Mouse (Mus musculus) testis, adult 2 months (tissue): Measurements from ENCODE around the gene Cpm. TPM values are rescaled to one million over a fixed set of nuclear protein-coding genes. Genes with fewer than 3 reads are reported as not detected.
A peak's percentile ranks its signal among the peaks of the same experiment; 100 is the strongest.
"Not testable (repeated sequence)": the region's sequence is repeated elsewhere in the genome, so short reads cannot be mapped to it uniquely, and the experiment has no call there.

Source experiments
- H3K27ac ChIP-seq: fragments of 200-500 bp; 2 replicates; pipeline ENCODE4 v1.5.1; 2012; ENCODE audit warnings: low read depth, low read length; ENCODE audit not compliant: control insufficient read depth, insufficient read depth
- H3K27me3 ChIP-seq: fragments of 200-500 bp; 2 replicates; pipeline ENCODE4 v1.6.1; 2012; ENCODE audit warnings: mild to moderate bottlenecking, low read length, moderate library complexity; ENCODE audit not compliant: control insufficient read depth, insufficient read depth
- H3K36me3 ChIP-seq: fragments of 200-500 bp; 2 replicates; pipeline ENCODE4 v1.6.1; 2012; ENCODE audit warnings: mild to moderate bottlenecking, low read length; ENCODE audit not compliant: control insufficient read depth, insufficient read depth
- H3K4me1 ChIP-seq: fragments of 200-500 bp; 2 replicates; pipeline ENCODE4 v1.6.1; 2012; ENCODE audit warnings: low read length; ENCODE audit not compliant: control insufficient read depth, insufficient read depth
- H3K4me3 ChIP-seq: fragments of 200-500 bp; 2 replicates; pipeline ENCODE4 v1.5.1; 2012; ENCODE audit warnings: low read depth, mild to moderate bottlenecking, low read length, moderate library complexity, mixed read lengths; ENCODE audit not compliant: control insufficient read depth
- CTCF ChIP-seq: fragments of 200-500 bp; IDR thresholded peaks from 2 replicates; pipeline ENCODE4 v1.5.1; 2012; ENCODE audit warnings: low read depth, mild to moderate bottlenecking, inconsistent platforms, low read length, moderate library complexity; ENCODE audit not compliant: control insufficient read depth, insufficient read depth, insufficient replicate concordance
- POLR2A ChIP-seq: fragments of 200-500 bp; IDR thresholded peaks from 2 replicates; pipeline ENCODE4 v1.6.1; 2012; ENCODE audit warnings: low read depth, mild to moderate bottlenecking, inconsistent platforms, low read length, moderate library complexity; ENCODE audit not compliant: control insufficient read depth
- polyA plus RNA-seq: library from polyadenylated mRNA; depleted of rRNA; stranded (reverse); fragments of >200 nt; gene quantifications from 2 replicates; pipeline ENCODE4 v1.2.3, GENCODE M21; 2012

The Cpm gene
- polyA plus RNA-seq, 1 experiment, result 0.77 TPM

DNA sequence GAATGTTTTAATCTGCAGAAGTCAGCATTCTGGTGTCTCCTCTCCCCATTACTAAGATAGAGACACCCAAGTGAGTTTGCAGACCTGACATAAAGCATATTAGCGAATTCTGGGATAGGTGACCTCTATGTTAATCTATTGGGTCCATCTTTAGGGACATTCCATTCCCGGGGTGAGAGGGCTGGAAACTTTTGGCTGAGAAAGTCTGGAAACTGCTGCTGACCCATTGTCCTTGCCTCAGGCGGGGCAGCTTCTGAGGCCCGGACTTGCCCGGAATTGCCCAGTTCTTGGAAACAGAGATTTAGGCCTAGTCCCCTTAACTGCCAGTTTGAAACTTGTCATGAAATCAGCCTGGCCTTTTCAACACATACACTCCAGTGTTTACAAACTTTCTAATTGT lies 82.1 kb downstream of the Cpm start:
- Histone ChIP-seq H3K36me3 (peaks cover 2% of the 10 kb centered on the region), H3K27ac (peak overlapping the region; percentile 94), H3K4me3 (peak overlapping the region; percentile 100), H3K27me3 (no peaks in the 10 kb centered on the region), H3K4me1 (peaks cover 7% of the 10 kb centered on the region)
- TF ChIP-seq POLR2A (no peak), CTCF (no peak)

GRCm38 (mm10) chr10:117712191-117712754 lies 83.0 kb downstream of the Cpm start:
- TF ChIP-seq POLR2A (no peak), CTCF (no peak)
- H3K36me3 ChIP-seq, result no peaks in the 10 kb centered on the region; the same call in 1 of the 2 replicates
- H3K27me3 ChIP-seq, result no peaks in the 10 kb centered on the region
- peaks cover 3% of the 10 kb centered on the region; the same call in 1 of the 2 replicates for H3K4me1 ChIP-seq
- H3K27ac ChIP-seq, result peak overlapping the region; percentile 61
- H3K4me3 ChIP-seq, result peak overlapping the region; percentile 100

DNA sequence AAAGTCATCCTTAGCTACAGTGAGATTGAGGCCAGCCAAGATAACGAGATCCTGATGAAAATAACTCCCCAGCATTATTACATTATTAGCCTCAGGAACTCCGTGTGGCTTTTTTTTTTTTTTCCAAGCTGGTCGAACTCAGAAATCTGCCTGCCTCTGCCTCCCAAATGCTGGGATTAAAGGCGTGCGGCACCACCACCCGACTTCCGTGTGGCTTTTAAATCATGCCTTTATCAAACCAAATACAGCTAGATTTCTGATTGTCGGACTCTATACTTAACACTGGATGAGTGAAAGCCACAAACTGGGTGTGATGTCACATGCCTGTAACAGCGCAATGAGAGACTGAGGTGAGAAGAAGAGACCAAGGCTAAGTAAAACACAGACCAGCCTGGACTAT lies 83.6 kb downstream of the Cpm start:
- H3K27me3 ChIP-seq, result no peaks in the 10 kb centered on the region
- H3K4me3 ChIP-seq, result no peak overlapping the region
- H3K36me3 ChIP-seq, result no peaks in the 10 kb centered on the region; the same call in 1 of the 2 replicates
- peaks cover 5% of the 10 kb centered on the region for H3K4me1 ChIP-seq
- no peak for TF ChIP-seq CTCF
- TF ChIP-seq POLR2A, result no peak
- H3K27ac ChIP-seq, result no peak overlapping the region

- H3K27ac ChIP-seq, result no peak overlapping the region
- no peaks in the 10 kb centered on the region for H3K27me3 ChIP-seq
- no peak for TF ChIP-seq POLR2A
- TF ChIP-seq CTCF, result no peak
- no peak overlapping the region for H3K4me3 ChIP-seq
- no peaks in the 10 kb centered on the region; the same call in 1 of the 2 replicates for H3K36me3 ChIP-seq
- peaks cover 5% of the 10 kb centered on the region for H3K4me1 ChIP-seq
Observed at GRCm38 (mm10) chr10:117713466-117713865, 84.2 kb downstream of the Cpm start.

DNA sequence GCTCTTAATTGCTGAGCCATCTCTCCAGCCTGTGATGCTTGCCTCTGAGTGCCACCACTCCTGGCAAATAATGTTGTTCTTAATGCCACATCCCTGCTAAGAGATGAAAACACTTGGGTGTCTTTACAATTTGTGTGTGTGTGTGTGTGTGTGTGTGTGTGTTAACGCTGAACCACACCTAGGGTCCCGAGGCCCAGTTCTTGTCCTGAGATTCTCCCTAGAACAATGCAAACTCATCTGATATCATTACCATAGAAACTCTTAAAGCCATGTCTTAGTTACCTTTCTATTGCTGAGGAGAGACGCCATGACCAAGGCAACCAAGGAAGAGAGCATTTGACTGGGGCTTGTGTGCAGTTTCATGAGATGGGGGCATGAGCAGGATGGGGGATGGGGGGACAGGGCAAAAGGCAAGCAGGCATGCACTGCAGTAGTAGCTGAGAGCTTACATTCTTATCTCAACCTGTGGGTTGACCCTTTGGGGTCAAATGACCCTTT lies 84.8 kb downstream of the Cpm start:
- Histone ChIP-seq H3K36me3 (no peaks in the 10 kb centered on the region; the same call in 1 of the 2 replicates), H3K4me3 (no peak overlapping the region), H3K4me1 (peaks cover 5% of the 10 kb centered on the region), H3K27ac (no peak overlapping the region), H3K27me3 (no peaks in the 10 kb centered on the region)
- no peak for TF ChIP-seq CTCF
- no peak for TF ChIP-seq POLR2A

GRCm38 (mm10) chr10:117714928-117715500 lies 85.7 kb downstream of the Cpm start:
- TF ChIP-seq CTCF (no peak), POLR2A (no peak)
- H3K27ac ChIP-seq, result no peak overlapping the region
- H3K4me3 ChIP-seq, result no peak overlapping the region
- H3K36me3 ChIP-seq, result no peaks in the 10 kb centered on the region
- H3K27me3 ChIP-seq, result no peaks in the 10 kb centered on the region
- H3K4me1 ChIP-seq, result peaks cover 5% of the 10 kb centered on the region

DNA sequence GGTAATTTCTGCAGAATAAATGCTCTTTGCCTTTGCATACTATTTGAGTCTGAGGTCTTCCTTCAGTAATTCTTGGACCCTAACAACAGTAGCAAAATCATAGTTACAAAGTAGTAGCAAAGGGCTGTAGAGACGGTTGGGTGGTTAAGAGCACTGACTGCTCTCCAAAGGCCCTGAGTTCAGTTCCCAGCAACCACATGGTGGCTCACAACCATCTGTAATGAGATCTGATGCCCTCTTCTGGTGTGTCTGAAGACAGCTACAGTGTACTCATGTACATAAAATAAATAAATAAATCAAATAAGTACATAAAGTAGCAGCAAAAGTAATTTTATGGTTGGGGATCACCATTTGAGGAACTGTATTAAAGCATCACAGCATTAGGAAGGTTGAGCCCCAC lies 86.4 kb downstream of the Cpm start:
- not testable (repeated sequence) for H3K27me3 ChIP-seq, H3K4me3 ChIP-seq, H3K4me1 ChIP-seq, H3K36me3 ChIP-seq, H3K27ac ChIP-seq
